Mouse (Mus musculus) olfactory bulb, adult 2 months (tissue): ENCODE measurements around the gene Esp1. TPM values are rescaled to one million over a fixed set of nuclear protein-coding genes. Genes with fewer than 3 reads are reported as not detected.
"Not testable (repeated sequence)": the region's sequence is repeated elsewhere in the genome, so short reads cannot be mapped to it uniquely, and the experiment has no call there.

Source experiments
- H3K27ac ChIP-seq: fragments of 200-500 bp; 2 replicates; pipeline ENCODE4 v1.5.1; 2012; ENCODE audit warnings: low read depth, low read length; ENCODE audit not compliant: insufficient read depth
- H3K4me1 ChIP-seq: fragments of 200-500 bp; 2 replicates; pipeline ENCODE4 v1.6.1; 2012; ENCODE audit warnings: low read length; ENCODE audit not compliant: control insufficient read depth, insufficient read depth
- H3K4me3 ChIP-seq: fragments of 200-500 bp; 2 replicates; pipeline ENCODE4 v1.5.1; 2012; ENCODE audit warnings: mild to moderate bottlenecking, low read depth, low read length, moderate library complexity; ENCODE audit not compliant: insufficient read depth
- CTCF ChIP-seq: fragments of 200-500 bp; IDR thresholded peaks from 2 replicates; pipeline ENCODE4 v1.5.1; 2012; ENCODE audit warnings: low read depth, mild to moderate bottlenecking, low read length, moderate library complexity; ENCODE audit not compliant: insufficient read depth
- POLR2A ChIP-seq: fragments of 200-500 bp; IDR thresholded peaks from 2 replicates; pipeline ENCODE4 v1.6.1; 2012; ENCODE audit warnings: mild to moderate bottlenecking, low read depth, low read length, moderate library complexity; ENCODE audit not compliant: insufficient read depth
- WGBS: fragments of 180-500 bp; shearing (Covaris S2); methylation state at CpG from one replicate; pipeline ENCODE4 v1.1.7; 2018; 5-methylcytosine and 5-hydroxymethylcytosine counted together
- polyA plus RNA-seq: library from polyadenylated mRNA; stranded (reverse); fragments of >200 nt; gene quantifications from 2 replicates; pipeline ENCODE4 v1.2.4, GENCODE M21; 2012; ENCODE audit warnings: low replicate concordance; ENCODE audit not compliant: missing spikeins, insufficient read depth, insufficient read length

Gene Esp1
- polyA plus RNA-seq, result not detected in 2 replicates

GRCm38 (mm10) chr17:40726820-40727219 lies at the start of gene Esp1:
TSS of gene Esp1 (plus strand) at chr17:40727120.
- WGBS, result 87% methylated on average over 2 of the region's 2 CpGs
- no peak within 1 kb of the TSS for H3K27ac ChIP-seq
- no peak for TF ChIP-seq CTCF
- TF ChIP-seq POLR2A, result no peak
- H3K4me3 ChIP-seq, result no peak within 1 kb of the TSS
- no peaks in the 10 kb centered on the region for H3K4me1 ChIP-seq

DNA sequence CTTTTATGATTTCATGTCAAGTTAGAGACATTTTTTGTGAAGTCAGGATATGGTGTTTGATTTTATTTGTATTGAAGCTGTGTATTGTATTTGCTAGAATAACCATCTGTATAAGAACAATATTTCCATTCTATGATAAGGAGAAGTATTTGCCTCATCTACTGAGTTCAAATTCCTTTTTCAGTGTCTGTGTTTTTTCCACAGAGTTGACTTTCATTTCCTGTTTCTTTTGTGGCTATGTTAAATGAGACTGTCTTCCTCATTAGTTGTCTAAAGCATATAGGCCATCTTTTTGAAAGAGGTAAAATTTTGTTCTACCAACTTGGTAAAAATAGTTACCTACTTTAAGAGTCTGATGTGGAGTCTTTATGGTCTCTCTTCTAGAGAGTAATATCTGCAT lies 10.6 kb upstream of the Esp1 start:
- Histone ChIP-seq H3K4me1 (no peaks in the 10 kb centered on the region), H3K27ac (no peak overlapping the region), H3K4me3 (no peak overlapping the region)
- TF ChIP-seq POLR2A (no peak), CTCF (no peak)

DNA sequence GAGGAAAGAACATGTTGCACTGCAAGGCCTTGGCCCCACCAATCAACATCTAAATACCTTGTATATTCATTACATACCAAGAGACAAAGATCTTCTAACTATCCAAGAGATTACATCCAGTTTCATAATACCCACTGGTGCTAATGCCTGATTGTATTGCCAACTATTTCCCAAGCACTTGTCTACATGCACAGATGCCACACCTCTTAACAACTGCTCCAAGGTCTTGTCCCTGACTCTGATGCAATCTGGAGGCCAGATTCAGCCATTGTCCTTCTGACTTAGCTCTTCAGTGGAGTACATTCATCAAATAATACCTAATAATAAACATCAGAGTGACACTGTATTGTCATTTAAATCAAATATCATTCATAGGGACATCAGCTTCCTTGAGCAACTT lies 9.9 kb upstream of the Esp1 start:
- not testable (repeated sequence) for H3K4me1 ChIP-seq, H3K27ac ChIP-seq, H3K4me3 ChIP-seq

GRCm38 (mm10) chr17:40731296-40731695 lies 4.4 kb downstream of the Esp1 start:
- Histone ChIP-seq H3K4me3 (no peak overlapping the region), H3K4me1 (no peaks in the 10 kb centered on the region), H3K27ac (no peak overlapping the region)
- 77% methylated on average over 2 of the region's 2 CpGs for WGBS
- no peak for TF ChIP-seq POLR2A
- no peak for TF ChIP-seq CTCF

DNA sequence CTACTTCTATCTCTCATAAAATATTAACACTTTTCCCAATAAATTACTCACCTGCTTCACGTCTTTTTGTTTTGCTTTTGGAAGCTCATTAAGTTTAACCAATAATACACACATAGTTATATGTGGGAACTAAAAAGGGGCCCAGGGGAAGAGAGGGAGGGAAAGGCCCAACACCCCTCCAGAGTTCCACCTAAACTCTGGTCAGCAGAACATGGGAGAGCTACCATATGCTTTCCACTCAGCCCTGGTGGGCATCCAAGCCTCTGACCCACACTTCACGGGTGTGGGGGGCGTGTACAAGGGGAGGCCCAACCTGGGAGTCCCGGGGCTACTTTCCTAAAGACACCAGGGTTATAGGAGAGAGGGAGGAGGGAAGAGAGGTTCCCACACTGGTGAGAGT lies 4.8 kb downstream of the Esp1 start:
- no peaks in the 10 kb centered on the region for H3K4me1 ChIP-seq
- TF ChIP-seq CTCF, result no peak
- no peak for TF ChIP-seq POLR2A
- no peak overlapping the region for H3K27ac ChIP-seq
- 58% methylated on average over 4 of the region's 4 CpGs for WGBS
- H3K4me3 ChIP-seq, result no peak overlapping the region

DNA sequence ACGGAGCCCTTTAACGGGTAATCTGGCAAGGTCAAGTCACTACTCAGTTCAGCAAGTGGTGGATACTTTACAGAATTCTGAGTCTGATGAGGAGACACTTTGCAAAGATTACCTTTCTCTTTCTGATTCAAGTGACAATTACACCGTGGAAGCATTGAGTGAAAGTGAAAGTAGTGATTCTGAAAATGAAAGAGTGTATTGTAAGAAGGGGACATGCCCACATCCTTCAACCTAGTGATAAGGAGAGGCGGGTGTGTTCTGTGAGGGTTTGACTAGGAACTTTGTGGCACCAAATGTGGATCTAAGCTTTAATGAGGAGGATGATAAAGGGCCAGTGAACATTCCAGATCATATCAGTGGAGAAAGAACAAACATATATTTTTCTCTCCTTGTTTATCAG lies 36.7 kb downstream of the Esp1 start:
- no peak overlapping the region for H3K27ac ChIP-seq
- H3K4me1 ChIP-seq, result no peaks in the 10 kb centered on the region
- TF ChIP-seq CTCF (no peak), POLR2A (no peak)
- WGBS, result 77% methylated on average over 4 of the region's 4 CpGs
- no peak overlapping the region for H3K4me3 ChIP-seq

- TF ChIP-seq POLR2A (no peak), CTCF (no peak)
- no peak overlapping the region for H3K4me3 ChIP-seq
- no peak overlapping the region for H3K27ac ChIP-seq
- 96% methylated on average over 1 of the region's 1 CpGs for WGBS
- no peaks in the 10 kb centered on the region for H3K4me1 ChIP-seq
Measured at GRCm38 (mm10) chr17:40767120-40767519, 40.2 kb downstream of the Esp1 start.

Other genes starting within 250 kb of the Esp1 start
- gene Esp8, start 207.1 kb upstream of the Esp1 start, polyA plus RNA-seq, result not detected in 2 replicates
- gene Esp6, start 165.6 kb upstream of the Esp1 start, polyA plus RNA-seq, result not detected in 2 replicates
- not detected in 2 replicates for gene Esp4, start 128.5 kb upstream of the Esp1 start, polyA plus RNA-seq
- not detected in 2 replicates for gene Esp3, start 95.0 kb upstream of the Esp1 start, polyA plus RNA-seq
- not detected in 2 replicates for gene Crisp2, start 79.9 kb downstream of the Esp1 start, polyA plus RNA-seq
- not detected in 2 replicates for gene Rhag, start 84.0 kb downstream of the Esp1 start, polyA plus RNA-seq
- gene 9130008F23Rik, start 153.4 kb downstream of the Esp1 start, polyA plus RNA-seq, result not detected in 2 replicates
- not detected in 2 replicates for gene Glyatl3, start 187.2 kb downstream of the Esp1 start, polyA plus RNA-seq
- not detected in 2 replicates for gene Mut, start 207.6 kb downstream of the Esp1 start, polyA plus RNA-seq
- not detected in 2 replicates for gene Cenpq, start 207.9 kb downstream of the Esp1 start, polyA plus RNA-seq